Mouse (Mus musculus) gastrocnemius, adult 8-10 months (tissue): ENCODE results near the gene 4933434E20Rik. TPM values are rescaled to one million over a fixed set of nuclear protein-coding genes. Genes with fewer than 3 reads are reported as not detected.

ENCODE experiments used
- microRNA-seq: library from miRNA; unstranded; fragments of <30 nt; microRNA quantifications from one replicate; pipeline ENCODE4 v1.2.0, GENCODE M21; 2022
- total RNA-seq, 4 experiments: library from RNA; stranded (reverse); gene quantifications; 2 replicates each; pipeline ENCODE4 v1.2.4; 2022

The 4933434E20Rik gene
- total RNA-seq, 4 experiments from 2014 or later = 99.6 to 117 (median 106) TPM

Small RNAs within 50 kb of the gene (microRNA-seq; reads per million reads assigned to microRNA genes)
- gene Mir190b = 52.4 reads per million, percentile 42 among the genes with 10 or more reads in this experiment
- gene Mir7669 = not detected

Other genes with a start within 250 kb of the 4933434E20Rik start
- 1 to 10 TPM; 2.8 to 3.8 (median 3.3) TPM for gene She, start 220.3 kb upstream of the 4933434E20Rik start, total RNA-seq
- gene Il6ra, start 138.4 kb upstream of the 4933434E20Rik start, total RNA-seq = 10 to 100 TPM in 1 of 4 experiments, 1 to 10 TPM in 3; 1.6 to 11.5 (median 2.8) TPM
- gene Atp8b2, start 88.1 kb upstream of the 4933434E20Rik start, total RNA-seq = 1 to 10 TPM; 3.3 to 6.0 (median 4.3) TPM
- gene Hax1, start 52.9 kb upstream of the 4933434E20Rik start, total RNA-seq = 10 to 100 TPM; 47.1 to 65.2 (median 51.5) TPM
- gene Ubap2l, start 992 bp downstream of the 4933434E20Rik start, total RNA-seq = 10 to 100 TPM; 77.3 to 99.8 (median 88.6) TPM
- gene Tpm3, start 21.0 kb downstream of the 4933434E20Rik start, total RNA-seq = 100 to 1,000 TPM; 385 to 462 (median 429) TPM
- gene Nup210l, start 52.5 kb downstream of the 4933434E20Rik start, total RNA-seq = under 1 TPM in 2 of 4 experiments, not detected in 2; 0.05 to 0.10 TPM
- gene Rps27, start 162.0 kb downstream of the 4933434E20Rik start, total RNA-seq = 1,000 to 10,000 TPM; 1,066 to 1,242 (median 1,083) TPM
- gene Rab13, start 162.1 kb downstream of the 4933434E20Rik start, total RNA-seq = 10 to 100 TPM in 1 of 4 experiments, 1 to 10 TPM in 3; 5.7 to 11.6 (median 8.8) TPM
- 10 to 100 TPM; 67.8 to 75.4 (median 71.8) TPM for gene Jtb, start 180.0 kb downstream of the 4933434E20Rik start, total RNA-seq
- gene Creb3l4, start 191.9 kb downstream of the 4933434E20Rik start, total RNA-seq = not detected
- gene Slc39a1, start 196.5 kb downstream of the 4933434E20Rik start, total RNA-seq = 10 to 100 TPM; 37.8 to 46.4 (median 43.6) TPM
- gene Crtc2, start 202.5 kb downstream of the 4933434E20Rik start, total RNA-seq = 10 to 100 TPM; 15.3 to 21.7 (median 16.5) TPM
- gene Dennd4b, start 213.5 kb downstream of the 4933434E20Rik start, total RNA-seq = 100 to 1,000 TPM in 1 of 4 experiments, 10 to 100 TPM in 3; 76.0 to 106 (median 85.8) TPM
- gene Gatad2b, start 241.5 kb downstream of the 4933434E20Rik start, total RNA-seq = 10 to 100 TPM; 55.0 to 69.8 (median 62.6) TPM